Mouse (Mus musculus) adrenal gland, postnatal 36 days (tissue): ENCODE measurements at regions not wholly inside any gene's neighbourhood (a gene's known extent, or its start where the extent isn't known, plus 50 kb on each side); places are given as distances from the start of the nearest gene placed in this dataset.

Experiments
- DNase-seq, 2 experiments: peaks; one replicate each; pipeline ENCODE4 v3.0.0; 2021; ENCODE audit warnings: mixed read lengths in 1 of 2

DNA sequence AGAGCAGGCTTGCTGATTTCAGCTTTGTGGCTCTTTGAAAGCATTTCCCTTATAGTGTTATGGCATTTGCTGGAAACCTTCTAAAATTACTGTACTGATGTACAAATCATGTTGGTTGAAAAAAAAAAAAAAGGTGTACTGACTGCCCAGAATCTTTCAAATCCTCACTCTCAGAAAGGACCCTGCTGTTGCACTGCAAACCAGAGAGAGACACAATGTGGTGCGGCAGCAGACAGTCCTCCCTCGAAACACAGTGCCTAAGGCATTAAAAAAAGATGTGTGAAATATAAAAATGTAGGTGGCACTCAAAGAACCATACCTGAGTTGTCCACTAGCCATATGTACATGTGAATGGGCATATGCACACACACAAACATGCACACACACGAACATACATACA, 128.3 kb downstream of the Actr3 start:
- DNase-seq: no peak

GRCm38 (mm10) chr1:125298520-125299090, 136.9 kb downstream of the Actr3 start:
- no peak for DNase-seq

GRCm38 (mm10) chr1:125295646-125296045, 139.9 kb downstream of the Actr3 start:
- DNase-seq: no peak

DNA sequence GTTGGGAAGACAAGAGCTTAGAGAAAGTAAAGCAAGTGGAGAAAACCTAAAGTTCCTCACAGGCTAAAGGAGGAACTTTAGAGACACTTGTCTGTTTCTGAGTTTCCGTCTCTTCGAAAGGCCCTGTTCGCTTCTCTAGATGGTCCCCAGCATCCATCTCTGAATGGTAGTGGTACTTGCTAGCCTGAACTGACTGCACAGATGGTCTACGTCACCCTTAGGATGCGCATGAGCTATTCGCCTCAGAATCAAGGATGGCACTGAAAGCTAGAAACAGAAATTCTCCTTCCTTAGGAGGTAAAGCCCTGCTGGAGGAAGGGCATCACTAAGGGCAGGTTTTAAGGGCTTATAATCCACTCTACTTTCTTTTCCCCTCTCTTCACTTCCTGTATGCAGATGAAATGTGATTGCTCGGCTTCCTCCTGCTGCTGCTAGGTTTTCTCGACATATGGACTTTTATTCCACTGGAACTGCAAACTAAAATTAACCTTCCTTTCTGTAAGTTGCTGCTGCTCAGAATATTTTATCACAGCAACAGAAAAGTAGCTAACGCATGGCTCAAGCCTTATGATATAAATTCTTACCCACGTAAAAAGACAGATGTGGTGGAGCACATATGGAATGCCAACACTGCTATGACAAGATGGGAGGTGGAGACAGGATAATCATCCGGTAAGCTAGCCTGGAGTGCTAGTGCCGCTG, 145.1 kb downstream of the Actr3 start:
- DNase-seq: no peak

- DNase-seq: no peak
Observed at GRCm38 (mm10) chr1:125286347-125286746, 149.2 kb downstream of the Actr3 start.

DNA sequence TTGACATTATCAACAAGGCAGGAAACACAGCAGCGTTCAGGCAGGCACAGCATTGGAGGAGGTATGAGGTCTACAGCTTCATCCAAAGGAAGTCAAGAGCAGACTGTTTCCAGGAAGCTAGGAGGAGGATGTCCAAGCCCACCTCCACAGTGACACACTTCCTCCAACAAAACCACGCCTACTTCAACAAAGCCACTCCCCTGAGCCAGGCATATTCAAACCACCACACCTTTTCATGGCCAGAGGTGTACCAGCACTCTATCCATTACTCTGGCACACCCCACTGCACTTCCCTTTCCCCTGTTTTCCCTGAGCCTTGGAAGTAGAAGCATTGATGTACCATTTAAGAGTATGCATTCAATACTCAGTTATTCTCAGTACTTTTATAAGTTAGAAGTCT, 150.8 kb downstream of the Actr3 start:
- DNase-seq: no peak

DNA sequence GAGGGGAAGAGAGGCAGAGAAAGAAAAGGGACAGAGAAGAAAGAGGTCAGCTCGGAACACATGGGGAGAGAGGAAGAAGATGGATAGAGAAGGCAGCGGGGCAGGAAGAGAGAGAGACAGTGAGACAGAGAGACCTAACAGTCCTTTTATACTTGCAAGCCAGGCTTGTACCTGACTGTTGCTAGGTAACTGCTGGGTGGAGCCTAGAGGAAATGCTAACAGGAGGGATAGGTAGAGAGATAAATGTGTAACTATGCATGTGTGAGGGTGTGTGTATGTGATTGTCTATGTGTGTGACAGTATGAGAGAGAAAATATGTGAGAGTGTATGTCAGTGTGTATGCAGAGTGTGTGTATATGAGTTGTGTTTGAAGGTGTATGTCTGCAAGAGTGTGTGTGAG, 161.8 kb downstream of the Actr3 start:
- DNase-seq: no peak

- DNase-seq: no peak
Observed at GRCm38 (mm10) chr1:125263684-125264083, 171.8 kb downstream of the Actr3 start.

DNA sequence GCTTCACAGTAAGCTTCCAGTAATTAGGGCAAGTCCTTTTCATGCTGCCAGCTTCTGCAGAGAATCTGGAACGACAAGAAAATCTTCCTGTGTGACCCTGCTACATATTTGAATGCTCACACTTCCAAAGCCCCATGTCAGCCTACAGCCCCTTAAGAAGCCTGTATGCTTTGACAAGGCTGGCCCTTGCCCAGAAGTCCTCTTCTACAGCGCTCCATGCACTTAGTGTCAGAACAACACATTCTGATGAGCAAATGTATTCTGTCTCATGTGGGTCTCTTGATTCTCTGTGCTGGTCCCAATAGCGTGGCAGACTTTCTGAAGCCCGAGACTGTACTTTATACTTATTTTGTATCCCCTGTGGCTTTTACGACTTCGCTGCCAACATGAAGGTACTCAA, 172.5 kb downstream of the Actr3 start:
- DNase-seq: no peak

DNA sequence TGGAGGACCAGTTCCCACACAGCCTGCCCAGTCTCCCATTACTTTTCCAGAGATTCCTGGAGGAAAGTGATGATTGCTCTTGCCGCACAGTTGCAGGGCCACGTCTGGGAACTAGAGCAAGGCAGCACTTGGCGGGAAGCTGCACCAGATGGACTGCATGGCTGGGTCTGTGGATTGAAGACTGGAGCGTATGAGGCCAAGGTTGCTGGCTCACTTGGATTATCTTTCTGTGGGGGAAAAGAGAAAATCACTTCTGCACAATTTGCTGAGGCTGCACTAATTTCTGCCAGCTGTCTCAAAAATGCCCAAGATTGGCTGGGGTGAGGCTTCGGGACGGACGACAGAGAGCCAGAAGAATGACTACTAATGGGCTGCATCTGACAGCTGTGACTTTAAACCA, 193.2 kb downstream of the Actr3 start:
- no peak for DNase-seq

DNA sequence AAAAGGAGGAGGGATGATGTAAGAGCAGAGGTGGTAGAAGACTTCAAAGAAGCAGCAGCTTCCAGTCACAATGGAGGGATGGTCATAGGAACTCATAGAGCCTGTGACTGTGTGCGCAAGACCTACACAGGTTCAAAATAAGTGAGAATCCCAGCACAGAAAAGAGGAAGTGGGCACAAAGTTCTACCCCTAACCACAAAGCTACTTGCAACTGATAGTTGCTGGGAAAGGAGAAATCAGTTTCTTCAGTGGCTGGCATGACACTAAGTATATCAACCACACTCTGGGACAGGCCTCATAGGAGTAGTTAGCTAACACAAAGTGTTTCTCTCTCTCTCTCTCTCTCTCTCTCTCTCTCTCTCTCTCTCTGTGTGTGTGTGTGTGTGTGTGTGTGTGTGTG, 193.8 kb downstream of the Actr3 start:
- DNase-seq: no peak

- DNase-seq: no peak
Observed at GRCm38 (mm10) chr1:125237595-125237988, 197.9 kb downstream of the Actr3 start.

- DNase-seq: peak; percentile 16 to 38
Observed at GRCm38 (mm10) chr1:125236948-125237594, 198.5 kb downstream of the Actr3 start.

GRCm38 (mm10) chr1:125234747-125235146, 200.8 kb downstream of the Actr3 start:
- DNase-seq: no peak

DNA sequence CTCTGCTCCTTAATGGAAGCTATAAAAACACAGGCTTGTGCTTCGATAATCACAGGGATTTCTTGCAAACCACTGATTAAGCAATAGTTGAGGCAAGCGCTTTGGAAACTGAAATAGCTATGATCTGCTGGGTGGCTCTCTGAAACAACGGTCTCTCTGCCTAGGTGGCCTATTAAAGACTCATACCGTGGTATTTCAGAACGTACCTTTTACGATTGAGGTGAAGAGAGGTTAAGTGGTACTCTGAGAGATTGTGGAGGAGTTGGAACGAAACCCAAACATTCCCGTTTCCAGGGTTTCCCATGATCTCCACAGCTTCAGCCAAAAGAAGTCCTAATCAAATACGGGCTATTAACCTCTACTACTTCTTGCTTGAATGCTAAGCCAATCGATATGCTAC, 212.2 kb downstream of the Actr3 start:
- no peak for DNase-seq

DNA sequence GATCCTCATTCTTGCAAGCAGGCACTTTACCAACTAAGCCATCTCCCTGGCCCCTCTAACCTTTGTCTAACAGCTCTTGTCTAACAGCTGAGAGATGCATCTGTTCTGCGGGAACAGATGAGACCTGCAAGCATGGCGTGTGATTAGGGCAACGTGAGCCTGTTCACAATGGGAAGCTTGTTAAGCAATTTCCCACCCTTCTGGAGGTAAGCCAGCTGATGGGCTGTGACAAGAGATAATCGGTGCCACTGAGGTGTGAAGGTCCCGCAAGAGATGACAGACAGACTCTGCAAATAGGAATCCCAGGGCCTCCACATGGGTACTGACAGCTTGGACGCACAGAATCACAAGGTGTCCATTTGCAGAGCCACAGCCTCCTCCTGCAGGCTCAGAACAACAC, 219.3 kb downstream of the Actr3 start:
- no peak for DNase-seq

DNA sequence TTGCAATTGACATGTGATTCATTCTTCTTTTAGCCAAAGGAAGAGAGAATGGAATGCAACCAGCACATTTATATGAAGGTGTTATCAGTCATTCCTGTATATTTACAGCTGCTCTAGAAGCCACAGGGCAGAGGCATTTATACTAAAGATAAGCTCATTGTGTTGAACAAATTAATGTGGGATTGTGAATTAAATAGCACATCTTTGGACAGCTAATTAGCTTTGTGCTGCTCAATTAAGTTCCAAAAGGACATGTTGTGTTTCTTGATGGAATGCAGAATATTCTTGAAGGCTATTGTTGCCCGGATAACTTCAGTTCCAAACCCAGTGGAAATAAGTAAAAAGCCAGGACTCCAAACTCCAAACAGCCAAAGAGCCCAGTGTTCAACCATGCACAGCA, 248.4 kb downstream of the Actr3 start:
- no peak for DNase-seq

DNA sequence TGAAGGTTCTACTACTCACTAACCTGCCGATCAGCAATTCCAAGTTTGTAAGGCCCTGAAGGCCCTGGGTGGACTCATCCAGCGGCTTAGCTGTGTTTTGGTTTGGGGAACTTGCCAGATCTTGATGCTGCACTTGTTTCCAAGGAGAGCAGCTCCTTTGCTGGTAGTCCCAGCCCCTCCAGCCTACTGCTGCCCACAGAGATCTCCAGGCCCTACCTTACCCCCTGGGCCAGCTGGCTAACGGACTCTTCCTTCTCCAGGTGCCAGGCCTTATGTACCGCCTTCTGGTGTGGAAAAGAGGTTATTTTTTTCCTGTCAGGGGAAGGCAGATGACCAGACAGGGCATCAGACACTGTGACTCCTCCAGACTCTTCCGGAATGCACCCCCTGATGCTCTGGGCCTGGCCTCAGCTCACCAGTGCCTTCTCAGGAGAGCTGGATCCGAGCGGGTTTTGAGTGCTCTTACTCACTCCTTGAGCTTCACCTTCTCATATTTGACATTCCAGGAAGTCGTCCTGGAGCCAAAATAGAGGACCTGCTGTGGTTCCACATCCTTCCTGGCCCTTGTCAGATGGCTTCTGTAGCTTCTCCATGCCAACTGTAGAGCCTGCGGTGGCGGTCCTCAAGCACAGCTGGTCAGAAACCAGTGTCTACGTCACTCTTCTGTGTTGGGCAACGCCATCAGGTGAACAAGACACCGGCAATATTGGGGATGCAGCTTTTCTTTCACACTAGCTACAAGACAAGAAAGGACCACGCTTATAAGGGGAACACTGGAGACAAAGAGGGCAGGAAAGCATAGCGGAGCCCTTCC, 259.2 kb downstream of the Actr3 start:
- no peak for DNase-seq

DNA sequence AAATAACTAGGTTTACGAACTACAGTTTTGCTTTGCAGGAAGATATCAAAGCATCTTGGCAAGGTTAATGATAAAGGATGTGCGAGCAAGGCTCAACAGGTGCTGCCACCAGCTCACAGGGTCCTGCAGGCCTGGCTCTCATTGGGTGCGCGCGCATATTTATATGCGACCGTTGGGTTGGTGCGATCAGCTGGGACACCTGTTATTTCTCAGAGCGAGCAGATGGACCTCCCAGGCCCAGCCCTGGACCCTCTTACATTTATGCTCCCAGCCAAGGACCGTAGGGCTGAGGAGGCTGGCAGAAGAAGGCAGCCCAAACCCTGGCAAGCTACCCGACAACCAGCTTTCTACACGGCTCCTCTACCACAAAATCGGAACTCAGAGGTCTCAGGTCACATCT, 260.8 kb downstream of the Actr3 start:
- DNase-seq: no peak

- no peak for DNase-seq
Observed at GRCm38 (mm10) chr1:125172474-125172873, 263.1 kb downstream of the Actr3 start.

- DNase-seq: no peak
Observed at GRCm38 (mm10) chr1:125165226-125165625, 270.3 kb downstream of the Actr3 start.

DNA sequence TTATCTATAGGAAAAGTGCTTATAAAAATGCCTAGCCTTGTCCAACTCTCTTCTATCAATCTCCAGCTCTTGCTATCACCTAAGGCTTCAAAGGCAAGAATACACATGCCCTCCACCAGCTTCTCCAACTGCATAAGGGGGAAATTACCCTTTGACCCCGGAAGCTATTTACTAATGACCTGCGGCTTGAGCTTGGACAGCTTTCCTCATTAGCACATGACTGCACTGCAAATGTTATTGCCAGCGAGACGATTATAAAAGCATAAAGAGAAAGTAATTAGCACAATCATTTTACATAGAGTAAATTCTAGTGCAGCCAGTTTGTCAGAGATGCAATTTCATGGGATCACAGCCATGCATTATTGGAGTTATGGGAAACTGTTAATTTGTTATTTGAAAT, 277.0 kb downstream of the Actr3 start:
- no peak for DNase-seq

- no peak for DNase-seq
Observed at GRCm38 (mm10) chr1:125156093-125156492, 279.4 kb downstream of the Actr3 start.
